ENCODE assay signal across 9 mouse cellular contexts in genomic region chr7:137471431-137472120, GRCm38 (mm10). TPM values are rescaled to one million over a fixed set of nuclear protein-coding genes. Genes with fewer than 3 reads are reported as not detected.
DNase-seq lines count a peak whose midpoint lies in the region; ATAC-seq and TF ChIP-seq lines count a peak whose summit lies in the region.
"Had no signal": no experiment of that assay in that cellular context is flagged by ENCODE, and none has a peak within 500 bp of the region (broad histone marks: within the 10 kb centered on the region; RNA-seq: fewer than 3 reads in every experiment).

No protein-coding gene starts in this region.

- H3K27me3 ChIP-seq in kidney, postnatal 0 days (ENCODE audit: insufficient read depth, low read length): no peaks in the 10 kb centered on the region
- no peaks in the 10 kb centered on the region for H3K27me3 ChIP-seq in hindbrain, postnatal 0 days (ENCODE audit: insufficient read depth, low read length)
- H3K27me3 ChIP-seq in neural tube, embryonic 14.5 days (ENCODE audit: control insufficient read depth, insufficient read depth, low read length): no peaks in the 10 kb centered on the region

- no peak overlapping the region for H3K4me3 ChIP-seq in kidney, postnatal 0 days (replicated peaks; ENCODE audit: low read depth, low read length)
- H3K4me3 ChIP-seq in hindbrain, postnatal 0 days (ENCODE audit: low read length): no peak overlapping the region
- H3K4me3 ChIP-seq in neural tube, embryonic 14.5 days (ENCODE audit: low read depth, low read length): no peak overlapping the region
- H3K4me3 ChIP-seq: embryonic facial prominence, embryonic 12.5 days had no signal

- H3K27ac ChIP-seq in kidney, postnatal 0 days: no peak overlapping the region
- H3K27ac ChIP-seq in hindbrain, postnatal 0 days: no peak overlapping the region
- no peak overlapping the region for H3K27ac ChIP-seq in neural tube, embryonic 14.5 days (ENCODE audit: low read depth, low read length)
- H3K27ac ChIP-seq: embryonic facial prominence, embryonic 12.5 days had no signal

- H3K4me1 ChIP-seq in kidney, postnatal 0 days (replicated peaks; ENCODE audit: insufficient read depth, low read length): no peaks in the 10 kb centered on the region
- H3K4me1 ChIP-seq in hindbrain, postnatal 0 days (ENCODE audit: insufficient read depth, low read length): no peaks in the 10 kb centered on the region
- no peaks in the 10 kb centered on the region for H3K4me1 ChIP-seq in neural tube, embryonic 14.5 days (ENCODE audit: control insufficient read depth, insufficient read depth, low read length)
- H3K4me1 ChIP-seq: embryonic facial prominence, embryonic 12.5 days had no signal

- H3K36me3 ChIP-seq in kidney, postnatal 0 days (ENCODE audit: insufficient read depth, low read length): peaks cover 7% of the 10 kb centered on the region; the same call in 1 of the 2 replicates
- 0 out of 2 replicates have a peak, but pooled peaks cover 5% of the 10 kb centered on the region for H3K36me3 ChIP-seq in hindbrain, postnatal 0 days (ENCODE audit: insufficient read depth, low read length)
- H3K36me3 ChIP-seq in neural tube, embryonic 14.5 days (ENCODE audit: control insufficient read depth, insufficient read depth, low read length): peaks cover 14% of the 10 kb centered on the region; the same call in 1 of the 2 replicates

- peak; percentile 45 for TF ChIP-seq CTCF in kidney, postnatal 0 days (IDR thresholded peaks at IDR 0.05; ENCODE audit: low read depth)
- peak; percentile 49 for TF ChIP-seq CTCF in hindbrain, postnatal 0 days (IDR thresholded peaks at IDR 0.05; ENCODE audit: low read depth)

- H3K9me3 ChIP-seq in kidney, postnatal 0 days (replicated peaks; ENCODE audit: low read length): no peaks in the 10 kb centered on the region
- no peaks in the 10 kb centered on the region for H3K9me3 ChIP-seq in hindbrain, postnatal 0 days (ENCODE audit: low read length)
- no peaks in the 10 kb centered on the region for H3K9me3 ChIP-seq in neural tube, embryonic 14.5 days (ENCODE audit: control insufficient read depth, low read length)
- H3K9me3 ChIP-seq: embryonic facial prominence, embryonic 12.5 days had no signal

- 58% methylated on average over 7 of the region's 7 CpGs for WGBS in kidney, postnatal 0 days
- 64% methylated on average over 7 of the region's 7 CpGs for WGBS in hindbrain, postnatal 0 days
- 58% methylated on average over 7 of the region's 7 CpGs for WGBS in neural tube, embryonic 14.5 days

- ATAC-seq in kidney, postnatal 0 days (replicated peaks; ENCODE audit: low FRiP score, low read depth): no peak
- peak; percentile 58 for ATAC-seq in hindbrain, postnatal 0 days
- ATAC-seq in neural tube, embryonic 14.5 days (ENCODE audit: low read depth): 0 out of 2 replicates have a peak, but pooled peaks have one; percentile 21

- H3K9ac ChIP-seq in kidney, postnatal 0 days (ENCODE audit: low read depth, low read length): no peak overlapping the region
- no peak overlapping the region for H3K9ac ChIP-seq in hindbrain, postnatal 0 days (replicated peaks; ENCODE audit: low read length)
- no peak overlapping the region for H3K9ac ChIP-seq in neural tube, embryonic 14.5 days (replicated peaks; ENCODE audit: low read depth, low read length)
- H3K9ac ChIP-seq: embryonic facial prominence, embryonic 12.5 days had no signal

- peak; percentile 24 for DNase-seq in kidney, postnatal 0 days (ENCODE audit: low spot score)
- DNase-seq in kidney, postnatal 4 days: no peak
- peak; percentile 62 for DNase-seq in R1 (ENCODE audit: low read depth, low spot score)
- peak; percentile 55 for DNase-seq in hindbrain, postnatal 0 days (ENCODE audit: low spot score)
- no peak for DNase-seq in T-cell, adult 2 months (ENCODE audit: low spot score)
- no peak for DNase-seq in urinary bladder, postnatal 14 days (ENCODE audit: low spot score)
- no peak for DNase-seq in kidney, postnatal 25 days

- no peak overlapping the region for H3K4me2 ChIP-seq in kidney, postnatal 0 days (ENCODE audit: low read length)
- no peak overlapping the region for H3K4me2 ChIP-seq in hindbrain, postnatal 0 days (ENCODE audit: low read depth, low read length)
- no peak overlapping the region for H3K4me2 ChIP-seq in neural tube, embryonic 14.5 days (ENCODE audit: low read depth, low read length)
- H3K4me2 ChIP-seq: embryonic facial prominence, embryonic 12.5 days had no signal

RNA-seq across cellular contexts. Expression of gene Glrx3, which starts 34.2 kb away (rescaled TPM):
- polyA plus RNA-seq in kidney, postnatal 0 days (2015; fragmentation: Nextera tagmentation; extraction: Ambion mirVana): 219 and 222 TPM in 2 replicates
- total RNA-seq in hindbrain, postnatal 0 days (2014; rRNA removed): 105 and 124 TPM in 2 replicates
- polyA plus RNA-seq in hindbrain, postnatal 0 days (2015; fragmentation: Nextera tagmentation; extraction: Ambion mirVana): 241 and 247 TPM in 2 replicates
- polyA plus RNA-seq in neural tube, embryonic 14.5 days (2014; fragmentation: Nextera tagmentation; extraction: Ambion mirVana): 283 TPM in 2 replicates

Comparison
In these comparisons a context has a peak if more than half of its experiments do, and no peak if none do; other contexts are left out.
1. DNase-seq: peak in kidney, postnatal 0 days (single experiment), R1 (single experiment) and hindbrain, postnatal 0 days (single experiment); none in kidney, postnatal 4 days (0 of 2), T-cell, adult 2 months (single experiment), urinary bladder, postnatal 14 days (single experiment) and kidney, postnatal 25 days (0 of 2).